Comparison of ENCODE assay signal across 9 mouse cellular contexts in genomic region chr2:45747263-45748236, GRCm38 (mm10).
DNase-seq lines count a peak whose midpoint lies in the region; ATAC-seq and TF ChIP-seq lines count a peak whose summit lies in the region.
"Had no signal": no experiment of that assay in that cellular context is flagged by ENCODE, and none has a peak within 500 bp of the region (broad histone marks: within the 10 kb centered on the region; RNA-seq: fewer than 3 reads in every experiment).

No protein-coding gene starts in this region.

- DNase-seq in heart, adult 8-10 months (ENCODE audit: low spot score), result peak; percentile 43
- peak; percentile 88 for DNase-seq in NIH3T3 (ENCODE audit: low read depth)
- DNase-seq in heart, postnatal 14 days, result peak; percentile 4 to 16
- peak; percentile 55 for DNase-seq in lung, postnatal 36 days
- no peak for DNase-seq in left cerebral cortex, adult 2 months (ENCODE audit: extremely low spot score in 1 of 2, low spot score in 2 of 2)
- DNase-seq in kidney, postnatal 10 days, result no peak
- no peak for DNase-seq in Muller cell, postnatal 12 days (ENCODE audit: inconsistent ontology term)
- DNase-seq: cerebellum, adult 9-11 months had no signal

- TF ChIP-seq CTCF in left cerebral cortex, adult 2 months (IDR thresholded peaks at IDR 0.05), result no peak

- H3K4me1 ChIP-seq in heart, embryonic 12.5 days (replicated peaks), result no peaks in the 10 kb centered on the region

- H3K27me3 ChIP-seq in heart, embryonic 12.5 days (replicated peaks), result no peaks in the 10 kb centered on the region

- H3K27ac ChIP-seq in heart, embryonic 12.5 days (ENCODE audit: poor library complexity, severe bottlenecking), result no peak overlapping the region
- no peak overlapping the region for H3K27ac ChIP-seq in left cerebral cortex, adult 2 months

- H3K4me3 ChIP-seq in heart, embryonic 12.5 days, result no peak overlapping the region
- no peak overlapping the region for H3K4me3 ChIP-seq in left cerebral cortex, adult 2 months

- 69% methylated on average over 7 of the region's 7 CpGs for WGBS in heart, embryonic 12.5 days

- H3K9me3 ChIP-seq in heart, embryonic 12.5 days (replicated peaks), result no peaks in the 10 kb centered on the region

- H3K4me2 ChIP-seq in heart, embryonic 12.5 days, result no peak overlapping the region

- no peak overlapping the region for H3K9ac ChIP-seq in heart, embryonic 12.5 days

- no peak for ATAC-seq in heart, embryonic 12.5 days (ENCODE audit: insufficient number of reproducible peaks, low FRiP score)

- H3K36me3 ChIP-seq in heart, embryonic 12.5 days, result no peaks in the 10 kb centered on the region

- intact Hi-C loops in heart, postnatal 14 days (cut with DNase I), result no loop called here
- intact Hi-C loops in left cerebral cortex, adult 2 months (cut with DNase I), result no loop called here

Comparison
In these comparisons a context has a peak if more than half of its experiments do, and no peak if none do; other contexts are left out.
1. DNase-seq: peak in heart, adult 8-10 months (single experiment), NIH3T3 (single experiment), heart, postnatal 14 days (2 of 2) and lung, postnatal 36 days (single experiment); none in left cerebral cortex, adult 2 months (0 of 2), kidney, postnatal 10 days (single experiment) and Muller cell, postnatal 12 days (single experiment).